Mouse (Mus musculus): ENCODE results near the gene Pla2g12b. TPM values are rescaled to one million over a fixed set of nuclear protein-coding genes. Genes with fewer than 3 reads are reported as not detected.
A peak's percentile ranks its signal among the peaks of the same experiment; 100 is the strongest.

The Pla2g12b gene
- polyA plus RNA-seq, 1 experiment: 0.31 TPM

DNA sequence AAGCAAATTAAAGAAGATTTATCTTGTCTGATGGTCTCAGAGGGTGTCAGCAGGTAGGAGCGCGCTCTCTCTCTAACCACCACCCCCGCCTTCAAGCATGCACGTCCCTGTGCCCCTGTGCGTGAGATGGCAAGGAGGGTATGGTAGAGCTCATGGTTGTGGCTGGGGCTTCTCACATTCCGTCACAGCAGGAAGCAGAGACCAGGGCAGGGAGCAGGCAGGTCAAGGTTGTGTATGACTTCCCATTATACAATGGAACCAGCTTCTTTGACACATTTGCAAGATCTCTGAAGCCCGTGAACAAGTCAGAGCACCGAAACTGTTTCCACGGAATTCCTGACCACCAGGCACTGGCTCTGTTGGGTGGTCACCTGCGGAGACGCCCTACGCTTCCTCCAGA is 6.8 kb downstream of the Pla2g12b start:
- TF ChIP-seq POLR2A (IDR thresholded peaks at IDR 0.05; ENCODE audit: low read depth, low read length) (no peak), CTCF (conservative IDR thresholded peaks at IDR 0.05; ENCODE audit: insufficient read depth, insufficient read length, low read depth, low read length) (no peak)
- Histone ChIP-seq H3K27me3 (replicated peaks; ENCODE audit: control insufficient read depth, insufficient read depth, low read length) (no peaks in the 10 kb centered on the region), H3K27ac (ENCODE audit: insufficient read depth, low read depth, low read length) (no peak overlapping the region), H3K4me3 (ENCODE audit: insufficient read depth, low read depth, low read length) (no peak overlapping the region), H3K36me3 (ENCODE audit: control insufficient read depth, insufficient read depth, low read length) (no peaks in the 10 kb centered on the region), H3K4me1 (ENCODE audit: control insufficient read depth, insufficient read depth, low read length) (no peaks in the 10 kb centered on the region)
- DNase-seq: no peak
- WGBS: 62% methylated on average over 12 of the region's 12 CpGs

DNA sequence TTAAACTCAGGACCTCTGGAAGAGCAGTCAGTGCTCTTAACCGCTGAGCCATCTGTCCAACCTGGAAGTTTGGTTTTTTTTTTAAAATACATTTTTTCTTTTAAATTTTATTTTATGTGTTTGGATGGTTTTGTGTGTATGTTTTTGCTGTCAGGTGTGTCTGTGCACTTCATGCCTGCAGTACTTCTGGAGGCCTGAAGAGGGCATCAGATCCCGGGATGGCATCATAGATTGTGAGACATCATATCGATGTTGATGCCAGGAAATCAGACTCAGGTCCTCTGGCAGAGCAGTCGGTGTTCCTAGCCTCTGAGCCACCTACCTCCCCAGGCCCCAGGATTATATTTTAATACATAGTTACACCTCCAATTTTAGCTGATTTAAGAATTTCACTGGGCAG is 10.3 kb downstream of the Pla2g12b start:
- 92% methylated on average over 4 of the region's 4 CpGs for WGBS
- Histone ChIP-seq H3K36me3 (ENCODE audit: control insufficient read depth, insufficient read depth, low read length) (no peaks in the 10 kb centered on the region), H3K27ac (ENCODE audit: insufficient read depth, low read depth, low read length) (no peak overlapping the region), H3K4me3 (ENCODE audit: insufficient read depth, low read depth, low read length) (no peak overlapping the region), H3K27me3 (replicated peaks; ENCODE audit: control insufficient read depth, insufficient read depth, low read length) (no peaks in the 10 kb centered on the region), H3K4me1 (ENCODE audit: control insufficient read depth, insufficient read depth, low read length) (no peaks in the 10 kb centered on the region)
- no peak; the same call in 1 of the 2 replicates for TF ChIP-seq CTCF (conservative IDR thresholded peaks at IDR 0.05; ENCODE audit: insufficient read depth, insufficient read length, low read depth, low read length)
- TF ChIP-seq POLR2A (IDR thresholded peaks at IDR 0.05; ENCODE audit: low read depth, low read length): no peak
- DNase-seq: no peak

DNA sequence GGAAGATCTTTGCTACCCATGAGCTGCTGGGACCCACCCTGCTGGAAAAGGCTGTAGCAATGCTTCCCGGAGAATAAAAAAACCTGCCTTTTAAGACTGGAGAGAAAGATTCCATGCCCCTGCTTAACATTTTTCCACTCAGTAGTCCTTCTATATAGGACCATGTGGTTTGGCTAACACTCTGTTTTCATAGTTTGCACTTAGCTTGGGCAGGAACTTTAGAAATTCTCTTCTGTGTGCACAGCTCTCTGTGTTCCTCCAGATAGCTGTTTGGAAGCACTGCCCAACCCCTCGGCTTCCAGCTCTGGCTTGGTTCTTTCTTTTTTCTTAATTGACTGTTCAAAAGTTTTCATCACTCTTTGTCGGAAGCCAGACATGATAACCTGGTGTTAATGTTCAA is 13.2 kb downstream of the Pla2g12b start:
- Histone ChIP-seq H3K4me1 (ENCODE audit: control insufficient read depth, insufficient read depth, low read length) (no peaks in the 10 kb centered on the region), H3K36me3 (ENCODE audit: control insufficient read depth, insufficient read depth, low read length) (no peaks in the 10 kb centered on the region), H3K27me3 (replicated peaks; ENCODE audit: control insufficient read depth, insufficient read depth, low read length) (no peaks in the 10 kb centered on the region), H3K4me3 (ENCODE audit: insufficient read depth, low read depth, low read length) (no peak overlapping the region), H3K27ac (ENCODE audit: insufficient read depth, low read depth, low read length) (no peak overlapping the region)
- TF ChIP-seq POLR2A (IDR thresholded peaks at IDR 0.05; ENCODE audit: low read depth, low read length) (no peak), CTCF (conservative IDR thresholded peaks at IDR 0.05; ENCODE audit: insufficient read depth, insufficient read length, low read depth, low read length) (no peak)
- WGBS: 79% methylated on average over 3 of the region's 3 CpGs
- DNase-seq: no peak

DNA sequence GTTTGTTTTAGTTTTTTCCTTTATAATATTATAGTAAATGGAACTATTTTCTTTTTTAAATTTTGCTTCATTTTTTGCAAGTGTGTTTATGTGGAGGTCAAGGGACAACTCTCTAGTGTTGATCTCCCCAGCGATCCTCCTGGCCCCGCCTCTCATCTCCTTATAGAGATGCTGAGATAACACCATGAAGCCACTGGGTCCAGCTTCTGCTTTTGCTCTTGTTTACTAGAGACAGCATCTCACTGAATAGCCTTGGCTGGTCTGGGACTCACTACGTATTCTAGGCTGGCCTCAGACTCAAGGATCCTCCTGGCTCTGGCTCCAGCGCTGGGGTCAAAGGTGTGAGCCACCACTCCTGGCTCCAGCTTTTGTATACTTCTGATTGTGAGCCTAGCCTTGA is 16.1 kb downstream of the Pla2g12b start:
- Histone ChIP-seq H3K4me1 (ENCODE audit: control insufficient read depth, insufficient read depth, low read length) (no peaks in the 10 kb centered on the region; the same call in 1 of the 2 replicates), H3K27me3 (replicated peaks; ENCODE audit: control insufficient read depth, insufficient read depth, low read length) (no peaks in the 10 kb centered on the region), H3K27ac (ENCODE audit: insufficient read depth, low read depth, low read length) (no peak overlapping the region), H3K4me3 (ENCODE audit: insufficient read depth, low read depth, low read length) (no peak overlapping the region), H3K36me3 (ENCODE audit: control insufficient read depth, insufficient read depth, low read length) (no peaks in the 10 kb centered on the region)
- WGBS: 93% methylated on average over 4 of the region's 4 CpGs
- DNase-seq: no peak
- no peak for TF ChIP-seq POLR2A (IDR thresholded peaks at IDR 0.05; ENCODE audit: low read depth, low read length)
- no peak for TF ChIP-seq CTCF (conservative IDR thresholded peaks at IDR 0.05; ENCODE audit: insufficient read depth, insufficient read length, low read depth, low read length)

DNA sequence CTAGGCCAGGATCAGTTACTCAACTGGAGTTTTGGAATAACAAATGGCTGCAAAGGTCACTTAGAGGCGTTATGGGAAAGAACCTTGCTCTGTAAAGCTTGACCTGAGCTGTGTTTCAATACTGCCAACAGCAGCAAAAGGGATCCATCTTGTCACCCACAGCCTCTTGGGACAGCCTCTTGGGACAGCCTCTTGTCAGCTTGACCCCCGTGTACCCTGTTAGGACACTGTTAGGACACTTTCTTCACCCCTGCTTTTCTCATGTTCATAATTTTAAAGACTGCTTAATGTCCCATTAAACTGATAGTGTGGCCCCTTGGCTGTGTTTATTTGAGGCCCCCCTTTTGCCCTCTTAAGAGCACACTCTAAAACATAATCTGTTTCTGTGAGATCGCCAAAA is 21.0 kb downstream of the Pla2g12b start:
- 50% methylated on average over 3 of the region's 3 CpGs for WGBS
- no peaks in the 10 kb centered on the region for H3K36me3 ChIP-seq (ENCODE audit: control insufficient read depth, insufficient read depth, low read length)
- no peaks in the 10 kb centered on the region for H3K27me3 ChIP-seq (replicated peaks; ENCODE audit: control insufficient read depth, insufficient read depth, low read length)
- peak; percentile 59 for DNase-seq
- H3K4me3 ChIP-seq (ENCODE audit: insufficient read depth, low read depth, low read length): no peak overlapping the region
- peaks cover 3% of the 10 kb centered on the region; the same call in 1 of the 2 replicates for H3K4me1 ChIP-seq (ENCODE audit: control insufficient read depth, insufficient read depth, low read length)
- TF ChIP-seq CTCF (conservative IDR thresholded peaks at IDR 0.05; ENCODE audit: insufficient read depth, insufficient read length, low read depth, low read length) (no peak), POLR2A (IDR thresholded peaks at IDR 0.05; ENCODE audit: low read depth, low read length) (no peak)
- no peak overlapping the region for H3K27ac ChIP-seq (ENCODE audit: insufficient read depth, low read depth, low read length)

DNA sequence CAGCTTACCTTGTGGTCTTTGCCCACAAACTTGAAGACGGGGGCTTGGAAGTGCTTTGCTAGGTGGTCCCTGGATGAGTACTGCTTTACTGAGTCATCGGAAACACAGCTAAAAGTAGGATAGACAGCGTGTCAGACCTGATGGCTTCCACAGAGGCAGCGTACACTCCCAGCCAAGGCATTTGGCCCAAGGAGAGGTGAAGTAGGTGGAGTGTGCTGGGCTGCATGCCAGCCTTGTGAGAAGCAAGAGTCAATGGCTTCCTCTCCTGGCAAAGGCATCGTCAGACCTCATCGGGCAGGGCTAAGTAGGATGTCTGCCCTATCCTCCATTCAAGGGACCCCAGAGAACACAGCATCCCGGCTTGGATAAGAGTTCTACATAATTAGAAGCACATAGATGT is 21.9 kb downstream of the Pla2g12b start:
- 46% methylated on average over 7 of the region's 7 CpGs for WGBS
- H3K4me1 ChIP-seq (ENCODE audit: control insufficient read depth, insufficient read depth, low read length): peaks cover 3% of the 10 kb centered on the region; the same call in 1 of the 2 replicates
- H3K4me3 ChIP-seq (ENCODE audit: insufficient read depth, low read depth, low read length): no peak overlapping the region
- DNase-seq: peak; percentile 83
- no peaks in the 10 kb centered on the region for H3K27me3 ChIP-seq (replicated peaks; ENCODE audit: control insufficient read depth, insufficient read depth, low read length)
- no peak for TF ChIP-seq CTCF (conservative IDR thresholded peaks at IDR 0.05; ENCODE audit: insufficient read depth, insufficient read length, low read depth, low read length)
- TF ChIP-seq POLR2A (IDR thresholded peaks at IDR 0.05; ENCODE audit: low read depth, low read length): no peak
- H3K36me3 ChIP-seq (ENCODE audit: control insufficient read depth, insufficient read depth, low read length): no peaks in the 10 kb centered on the region
- H3K27ac ChIP-seq (ENCODE audit: insufficient read depth, low read depth, low read length): no peak overlapping the region

DNA sequence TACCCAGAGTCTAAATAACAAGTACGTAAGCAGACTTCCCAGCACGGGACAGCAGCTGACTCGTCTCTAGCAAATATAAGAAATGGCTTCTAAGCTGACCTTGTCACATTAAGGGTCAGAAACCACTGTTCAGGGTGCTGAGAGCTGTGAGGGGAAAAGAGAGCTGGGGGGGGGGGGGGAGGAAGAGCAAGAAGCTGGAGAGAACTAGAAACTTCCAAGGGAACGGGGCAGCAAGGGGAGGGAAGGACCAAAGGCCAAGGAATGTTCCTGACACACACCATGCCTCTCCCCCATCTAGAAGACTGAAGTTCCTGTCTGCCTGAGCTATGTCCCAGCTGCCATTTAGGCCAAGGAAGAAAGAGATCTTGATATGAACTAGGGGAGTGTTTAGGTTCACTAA is 22.9 kb downstream of the Pla2g12b start:
- Histone ChIP-seq H3K4me1 (ENCODE audit: control insufficient read depth, insufficient read depth, low read length) (peaks cover 3% of the 10 kb centered on the region; the same call in 1 of the 2 replicates), H3K27me3 (replicated peaks; ENCODE audit: control insufficient read depth, insufficient read depth, low read length) (no peaks in the 10 kb centered on the region), H3K27ac (ENCODE audit: insufficient read depth, low read depth, low read length) (no peak overlapping the region), H3K4me3 (ENCODE audit: insufficient read depth, low read depth, low read length) (no peak overlapping the region), H3K36me3 (ENCODE audit: control insufficient read depth, insufficient read depth, low read length) (no peaks in the 10 kb centered on the region)
- peak; percentile 57 for DNase-seq
- TF ChIP-seq POLR2A (IDR thresholded peaks at IDR 0.05; ENCODE audit: low read depth, low read length) (no peak), CTCF (conservative IDR thresholded peaks at IDR 0.05; ENCODE audit: insufficient read depth, insufficient read length, low read depth, low read length) (no peak)
- 66% methylated on average over 4 of the region's 4 CpGs for WGBS
